Mouse (Mus musculus) limb, embryonic 10.5 days (tissue): Measurements from ENCODE around the gene Proser1. TPM values are rescaled to one million over a fixed set of nuclear protein-coding genes. Genes with fewer than 3 reads are reported as not detected.

ENCODE experiments used
- DNase-seq: peaks from one replicate; pipeline ENCODE4 v3.0.0-alpha.2; 2017; ENCODE audit warnings: low spot score
- H3K27ac ChIP-seq: fragments of 300-500 bp; sonication (generic); 2 replicates; pipeline ENCODE4 v1.5.1; 2016; ENCODE audit warnings: mild to moderate bottlenecking
- H3K27me3 ChIP-seq: fragments of 300-500 bp; sonication (generic); 2 replicates; pipeline ENCODE4 v1.6.1; 2016; ENCODE audit warnings: low read depth, mild to moderate bottlenecking; ENCODE audit not compliant: poor library complexity, severe bottlenecking
- H3K36me3 ChIP-seq: fragments of 300-500 bp; sonication (generic); 2 replicates; pipeline ENCODE4 v1.6.1; 2016; ENCODE audit warnings: mild to moderate bottlenecking, moderate library complexity
- H3K4me1 ChIP-seq: fragments of 300-500 bp; sonication (generic); 2 replicates; pipeline ENCODE4 v1.6.1; 2016
- H3K4me3 ChIP-seq: fragments of 300-500 bp; sonication (generic); 2 replicates; pipeline ENCODE4 v1.5.1; 2016; ENCODE audit warnings: mild to moderate bottlenecking, moderate library complexity
- H3K9me3 ChIP-seq: fragments of 300-500 bp; sonication (generic); replicated peaks from 2 replicates; pipeline ENCODE4 v1.6.1; 2016; ENCODE audit warnings: mild to moderate bottlenecking
- WGBS: fragments of 180-500 bp; shearing (Covaris S2); methylation state at CpG from one replicate; pipeline ENCODE4 v1.1.7; 2016; 5-methylcytosine and 5-hydroxymethylcytosine counted together
- polyA plus RNA-seq: library from polyadenylated mRNA; unstranded; fragments of >200 nt; fragmentation: Nextera tagmentation; extraction: Ambion mirVana; gene quantifications from 2 replicates; pipeline ENCODE4 v1.2.1, GENCODE M21; 2016

Gene Proser1
- polyA plus RNA-seq, 1 experiment from 2014 or later: 24.3 TPM

- Histone ChIP-seq H3K4me3 (no peak overlapping the region), H3K4me1 (no peaks in the 10 kb centered on the region), H3K9me3 (no peaks in the 10 kb centered on the region), H3K27ac (no peak overlapping the region), H3K36me3 (no peaks in the 10 kb centered on the region), H3K27me3 (no peaks in the 10 kb centered on the region)
- DNase-seq: no peak
- 92% methylated on average over 4 of the region's 4 CpGs for WGBS
These were observed 51.0 kb downstream of the Proser1 start for GRCm38 (mm10) chr3:53514221-53515065.

GRCm38 (mm10) chr3:53522794-53523193 lies 59.3 kb downstream of the Proser1 start:
- Histone ChIP-seq H3K27ac (no peak overlapping the region), H3K36me3 (no peaks in the 10 kb centered on the region), H3K4me1 (no peaks in the 10 kb centered on the region), H3K4me3 (no peak overlapping the region), H3K27me3 (no peaks in the 10 kb centered on the region), H3K9me3 (no peaks in the 10 kb centered on the region)
- DNase-seq: no peak
- WGBS: 95% methylated on average over 10 of the region's 10 CpGs

GRCm38 (mm10) chr3:53525737-53526136 lies 62.3 kb downstream of the Proser1 start:
- WGBS: 24% methylated on average over 21 of the region's 21 CpGs
- H3K27me3 ChIP-seq: no peaks in the 10 kb centered on the region
- peak overlapping the region; percentile 42 for H3K4me3 ChIP-seq
- H3K36me3 ChIP-seq: no peaks in the 10 kb centered on the region
- H3K27ac ChIP-seq: no peak overlapping the region
- no peaks in the 10 kb centered on the region for H3K4me1 ChIP-seq
- DNase-seq: peak; percentile 82
- H3K9me3 ChIP-seq: no peaks in the 10 kb centered on the region

GRCm38 (mm10) chr3:53530305-53530704 lies 66.8 kb downstream of the Proser1 start:
- H3K4me3 ChIP-seq: no peak overlapping the region
- WGBS: 91% methylated on average over 6 of the region's 6 CpGs
- DNase-seq: no peak
- H3K4me1 ChIP-seq: no peaks in the 10 kb centered on the region
- H3K27me3 ChIP-seq: no peaks in the 10 kb centered on the region
- no peak overlapping the region for H3K27ac ChIP-seq
- no peaks in the 10 kb centered on the region for H3K9me3 ChIP-seq
- H3K36me3 ChIP-seq: no peaks in the 10 kb centered on the region

Other genes with a start within 250 kb of the Proser1 start
- 7.6 and 10.3 TPM in 2 replicates for gene Nhlrc3, start 334 bp upstream of the Proser1 start, polyA plus RNA-seq
- gene Stoml3, start 25.0 kb downstream of the Proser1 start, polyA plus RNA-seq: not detected in 2 replicates
- 2.9 and 3.7 TPM in 2 replicates for gene Frem2, start 193.7 kb downstream of the Proser1 start, polyA plus RNA-seq